8 mouse cellular contexts compared by ENCODE assay signal in the genomic region with DNA sequence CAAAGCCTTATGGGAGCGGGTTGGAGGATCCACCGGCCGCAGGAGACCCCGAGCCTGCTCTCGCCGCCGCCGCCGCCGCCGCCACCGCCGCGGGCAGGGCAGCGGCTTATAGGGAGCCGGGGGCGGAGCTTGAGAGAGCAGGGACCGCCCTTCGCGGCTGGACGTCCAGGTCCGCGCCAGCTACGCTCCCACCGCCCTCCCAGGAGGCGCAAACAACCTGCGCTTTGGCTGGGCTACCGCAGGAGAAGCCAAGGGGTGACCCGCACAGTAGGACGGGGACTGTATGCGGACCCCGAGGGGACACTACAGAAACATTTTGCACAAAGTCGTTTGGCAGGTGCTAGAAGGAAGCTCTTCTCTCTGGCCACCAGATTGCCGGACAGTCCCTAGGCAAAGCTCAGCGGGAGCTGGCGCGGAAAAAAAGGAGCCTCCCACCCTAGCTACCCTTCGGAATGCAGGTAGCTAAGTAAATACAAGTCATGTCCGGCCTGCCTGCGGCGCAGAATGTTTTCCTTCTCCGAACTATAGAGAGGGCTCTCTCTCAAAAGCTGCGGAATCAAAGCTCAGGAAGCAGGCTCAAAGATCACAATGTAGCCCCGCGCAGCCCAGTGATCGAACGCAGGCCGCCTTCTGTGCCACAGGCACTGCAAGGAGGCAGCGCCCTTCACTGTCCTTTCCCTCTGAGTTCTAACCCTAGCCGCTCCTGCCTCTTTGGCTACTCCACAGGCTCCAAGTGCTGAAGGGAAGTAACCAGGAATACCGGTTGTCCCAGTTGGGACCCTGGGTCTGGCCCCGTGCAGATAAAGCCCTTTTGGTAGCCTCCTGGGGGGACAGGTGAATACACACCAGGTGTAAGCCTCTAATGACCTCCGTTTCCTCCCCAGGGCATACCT. TPM values are rescaled to one million over a fixed set of nuclear protein-coding genes. Genes with fewer than 3 reads are reported as not detected.
DNase-seq lines count a peak whose midpoint lies in the region; ATAC-seq and TF ChIP-seq lines count a peak whose summit lies in the region.

No protein-coding gene starts in this region.

- H3K4me3 ChIP-seq in cerebellum, adult 2 months (replicated peaks; ENCODE audit: insufficient read depth, low read depth, low read length) = peak overlapping the region; percentile 73
- H3K4me3 ChIP-seq in forebrain, embryonic 16.5 days (replicated peaks; ENCODE audit: low read length) = peak overlapping the region; percentile 71
- H3K4me3 ChIP-seq in lung, embryonic 16.5 days (ENCODE audit: low read length) = peak overlapping the region; percentile 69

- TF ChIP-seq POLR2A in cerebellum, adult 2 months (IDR thresholded peaks at IDR 0.05; ENCODE audit: borderline replicate concordance, insufficient read depth, low read length) = no peak

- ATAC-seq in forebrain, embryonic 16.5 days = peak; percentile 98
- ATAC-seq in lung, embryonic 16.5 days (ENCODE audit: low read depth) = peak; percentile 98

- no peaks in the 10 kb centered on the region; the same call in 1 of the 2 replicates for H3K27me3 ChIP-seq in cerebellum, adult 2 months (ENCODE audit: control insufficient read depth, insufficient read depth, low read length)
- peaks cover 12% of the 10 kb centered on the region; the same call in 1 of the 2 replicates for H3K27me3 ChIP-seq in forebrain, embryonic 16.5 days (replicated peaks; ENCODE audit: control insufficient read depth, insufficient read depth, low read length)
- H3K27me3 ChIP-seq in lung, embryonic 16.5 days (ENCODE audit: control insufficient read depth, insufficient read depth, low read depth, low read length) = no peaks in the 10 kb centered on the region

- 1% methylated on average over 53 of the region's 53 CpGs for WGBS in cerebellum, adult 2 months
- under 1% methylated on average over 52 of the region's 53 CpGs for WGBS in forebrain, embryonic 16.5 days
- WGBS in lung, embryonic 16.5 days = under 1% methylated on average over 53 of the region's 53 CpGs

- TF ChIP-seq CTCF in cerebellum, adult 2 months (IDR thresholded peaks at IDR 0.05; ENCODE audit: borderline replicate concordance, insufficient read depth, low read depth, low read length) = no peak

- peaks cover 3% of the 10 kb centered on the region; the same call in 1 of the 2 replicates for H3K4me1 ChIP-seq in cerebellum, adult 2 months (ENCODE audit: control insufficient read depth, insufficient read depth, low read length)
- peaks cover 6% of the 10 kb centered on the region; the same call in 1 of the 2 replicates for H3K4me1 ChIP-seq in forebrain, embryonic 16.5 days (replicated peaks; ENCODE audit: control insufficient read depth, insufficient read depth, low read length)
- H3K4me1 ChIP-seq in lung, embryonic 16.5 days (replicated peaks; ENCODE audit: control insufficient read depth, insufficient read depth, low read length) = no peaks in the 10 kb centered on the region

- DNase-seq in NIH3T3 (ENCODE audit: low read depth) = peak; percentile 77
- DNase-seq in cerebellum, adult 2 months = peak; percentile 58 to 64
- DNase-seq in heart, postnatal 25 days (ENCODE audit: low spot score) = peak; percentile 62
- DNase-seq in layer of hippocampus, adult 8-10 months (ENCODE audit: low spot score in 2 of 2) = peak; percentile 6 to 43
- peak; percentile 87 for DNase-seq in ovary, postnatal 36 days (ENCODE audit: low spot score)
- DNase-seq in urinary bladder, postnatal 25 days (ENCODE audit: low spot score) = peak; percentile 71

- peak overlapping the region; percentile 59 for H3K9ac ChIP-seq in forebrain, embryonic 16.5 days (replicated peaks; ENCODE audit: low read depth, low read length)
- peak overlapping the region; percentile 67 for H3K9ac ChIP-seq in lung, embryonic 16.5 days (ENCODE audit: low read length)

- H3K9me3 ChIP-seq in forebrain, embryonic 16.5 days (ENCODE audit: control insufficient read depth, low read length) = no peaks in the 10 kb centered on the region
- H3K9me3 ChIP-seq in lung, embryonic 16.5 days (ENCODE audit: control insufficient read depth, low read length) = no peaks in the 10 kb centered on the region

- no peak overlapping the region for H3K27ac ChIP-seq in cerebellum, adult 2 months (ENCODE audit: insufficient read depth, low read length)
- no peak overlapping the region for H3K27ac ChIP-seq in forebrain, embryonic 16.5 days (ENCODE audit: low read length)
- peak overlapping the region; percentile 72 for H3K27ac ChIP-seq in lung, embryonic 16.5 days (ENCODE audit: low read length)

- peak overlapping the region; percentile 85 for H3K4me2 ChIP-seq in forebrain, embryonic 16.5 days (ENCODE audit: low read length)
- peak overlapping the region; percentile 88 for H3K4me2 ChIP-seq in lung, embryonic 16.5 days (ENCODE audit: low read depth, low read length)

- intact Hi-C loops in heart, postnatal 25 days (cut with DNase I) = loop anchor here (5.0 kb wide), 1 partner anchor 68 kb away; no protein-coding TSS in a partner anchor

- H3K36me3 ChIP-seq in forebrain, embryonic 16.5 days (ENCODE audit: control insufficient read depth, insufficient read depth) = no peaks in the 10 kb centered on the region
- H3K36me3 ChIP-seq in lung, embryonic 16.5 days (ENCODE audit: control insufficient read depth, insufficient read depth, low read length) = no peaks in the 10 kb centered on the region

RNA-seq across cellular contexts. Expression of a gene that starts 0.6 kb away (rescaled TPM):
- polyA plus RNA-seq in cerebellum, adult 2 months (2012; rRNA removed) = 7.9 and 8.6 TPM in 2 replicates
- 26.5 and 34.6 TPM in 2 replicates for polyA plus RNA-seq in forebrain, embryonic 16.5 days (2015; fragmentation: Nextera tagmentation; extraction: Ambion mirVana)
- 10 to 100 TPM; 16.9 to 19.5 TPM for total RNA-seq in heart, postnatal 25 days (2021)
- total RNA-seq in layer of hippocampus, adult 8-10 months (2022) = 10 to 100 TPM in 2 of 4 experiments, 1 to 10 TPM in 2; 6.9 to 11.1 (median 8.9) TPM
- polyA plus RNA-seq in lung, embryonic 16.5 days (2015; fragmentation: Nextera tagmentation; extraction: Ambion mirVana) = 41.3 and 42.8 TPM in 2 replicates

RNA-seq across cellular contexts. Expression of a gene that starts 35.7 kb away (rescaled TPM):
- not detected in 2 replicates for polyA plus RNA-seq in cerebellum, adult 2 months (2012; rRNA removed)
- polyA plus RNA-seq in forebrain, embryonic 16.5 days (2015; fragmentation: Nextera tagmentation; extraction: Ambion mirVana) = not detected in 2 replicates
- not detected for total RNA-seq in heart, postnatal 25 days (2021)
- not detected for total RNA-seq in layer of hippocampus, adult 8-10 months (2022)
- not detected in 2 replicates for polyA plus RNA-seq in lung, embryonic 16.5 days (2015; fragmentation: Nextera tagmentation; extraction: Ambion mirVana)

Comparison
In these comparisons a context has a peak if more than half of its experiments do, and no peak if none do; other contexts are left out.
1. DNase-seq: peak in every context shown above with its lines; median percentile 87 in ovary, postnatal 36 days; 77 in NIH3T3; 71 in urinary bladder, postnatal 25 days; 62 in heart, postnatal 25 days; 61 in cerebellum, adult 2 months; 24 in layer of hippocampus, adult 8-10 months.